Mouse (Mus musculus) kidney, adult 2 months (tissue): ENCODE measurements at regions not wholly inside any gene's neighbourhood (a gene's known extent, or its start where the extent isn't known, plus 50 kb on each side); places are given as distances from the start of the nearest gene placed in this dataset.

Experiments used
- DNase-seq: peaks from one replicate; pipeline ENCODE4 v3.0.0; 2021
- H3K27ac ChIP-seq: fragments of 200-500 bp; 2 replicates; pipeline ENCODE4 v1.5.1; 2012; ENCODE audit warnings: low read depth, low read length, control low read depth, inconsistent platforms; ENCODE audit not compliant: insufficient read depth
- H3K27me3 ChIP-seq: fragments of 200-500 bp; replicated peaks from 2 replicates; pipeline ENCODE4 v1.6.1; 2012; ENCODE audit warnings: mild to moderate bottlenecking, moderate library complexity, low read length, inconsistent platforms; ENCODE audit not compliant: control insufficient read depth, insufficient read depth
- H3K36me3 ChIP-seq: fragments of 200-500 bp; 2 replicates; pipeline ENCODE4 v1.6.1; 2012; ENCODE audit warnings: mild to moderate bottlenecking, moderate library complexity, low read length, inconsistent platforms; ENCODE audit not compliant: control insufficient read depth, insufficient read depth
- H3K4me1 ChIP-seq: fragments of 200-500 bp; 2 replicates; pipeline ENCODE4 v1.6.1; 2011; ENCODE audit warnings: low read length; ENCODE audit not compliant: control insufficient read depth, insufficient read depth
- H3K4me3 ChIP-seq: fragments of 200-500 bp; 2 replicates; pipeline ENCODE4 v1.5.1; 2011; ENCODE audit warnings: mild to moderate bottlenecking, low read depth, low read length, control low read depth; ENCODE audit not compliant: insufficient read depth
- CTCF ChIP-seq: fragments of 200-500 bp; conservative IDR thresholded peaks from 2 replicates; pipeline ENCODE4 v1.5.1; 2011; ENCODE audit warnings: low read depth, mild to moderate bottlenecking, control low read depth, low read length, moderate library complexity, mixed read lengths; ENCODE audit not compliant: insufficient read depth, insufficient read length
- POLR2A ChIP-seq: fragments of 200-500 bp; IDR thresholded peaks from one replicate; pipeline ENCODE4 v1.6.1; 2011; ENCODE audit warnings: low read depth, low read length, control low read depth
- WGBS: fragments of 180-500 bp; shearing (Covaris S2); methylation state at CpG from one replicate; pipeline ENCODE4 v1.1.7; 2018; 5-methylcytosine and 5-hydroxymethylcytosine counted together

- no peaks in the 10 kb centered on the region for H3K4me1 ChIP-seq
- no peak overlapping the region for H3K4me3 ChIP-seq
- no peak overlapping the region for H3K27ac ChIP-seq
- no peaks in the 10 kb centered on the region for H3K36me3 ChIP-seq
- TF ChIP-seq POLR2A (no peak), CTCF (no peak)
- no peak for DNase-seq
- no peaks in the 10 kb centered on the region for H3K27me3 ChIP-seq
- WGBS = 73% methylated on average over 10 of the region's 10 CpGs
Measured at GRCm38 (mm10) chr8:7945966-7946775, 714.9 kb downstream of the Efnb2 start.

DNA sequence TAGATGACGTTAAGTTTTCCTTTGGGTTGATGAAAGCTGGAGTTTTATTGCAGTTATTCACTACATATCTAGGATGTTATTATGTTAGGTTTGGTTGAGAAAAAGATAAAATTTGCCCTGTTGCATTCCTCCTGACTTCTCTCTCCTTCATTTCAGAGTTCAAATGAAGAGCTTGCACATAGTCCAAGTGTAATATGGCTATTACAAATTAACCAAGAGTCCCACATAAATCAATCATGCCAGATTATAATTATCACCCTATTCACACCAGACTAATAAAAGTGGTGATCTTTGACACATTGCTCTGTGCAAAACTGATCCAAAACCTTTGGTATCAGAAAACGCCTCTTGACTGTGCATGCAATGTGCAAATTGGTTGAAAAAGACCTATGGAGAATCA, 724.4 kb downstream of the Efnb2 start:
- no peak for DNase-seq
- H3K4me3 ChIP-seq = no peak overlapping the region
- no peaks in the 10 kb centered on the region for H3K4me1 ChIP-seq
- H3K27me3 ChIP-seq = no peaks in the 10 kb centered on the region
- H3K36me3 ChIP-seq = no peaks in the 10 kb centered on the region
- H3K27ac ChIP-seq = no peak overlapping the region
- WGBS = 83% methylated on average over 2 of the region's 2 CpGs
- TF ChIP-seq CTCF (no peak), POLR2A (no peak)

DNA sequence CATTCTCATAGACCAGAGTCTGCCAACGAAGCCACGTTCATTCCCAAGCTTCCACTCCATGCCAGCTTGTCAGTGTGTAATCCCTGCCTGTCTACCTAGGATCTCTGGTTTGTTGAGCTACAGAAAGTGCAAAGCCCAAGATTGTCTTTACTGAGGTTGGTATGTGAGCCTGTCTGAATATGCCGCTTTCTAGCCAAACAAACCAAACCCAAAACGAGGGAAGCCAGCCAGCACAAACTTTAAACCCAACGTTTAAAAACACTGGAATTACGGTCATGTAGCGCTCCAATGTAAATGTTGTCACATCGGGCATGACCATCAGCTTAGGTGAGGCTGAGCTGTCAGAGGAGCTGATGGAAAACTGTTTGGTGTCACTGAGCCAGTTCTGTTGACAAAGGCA, 741.6 kb downstream of the Efnb2 start:
- Histone ChIP-seq H3K36me3 (no peaks in the 10 kb centered on the region), H3K27ac (no peak overlapping the region), H3K4me1 (no peaks in the 10 kb centered on the region), H3K4me3 (no peak overlapping the region), H3K27me3 (no peaks in the 10 kb centered on the region)
- DNase-seq = no peak
- WGBS = 70% methylated on average over 8 of the region's 8 CpGs
- TF ChIP-seq POLR2A (no peak), CTCF (no peak)

DNA sequence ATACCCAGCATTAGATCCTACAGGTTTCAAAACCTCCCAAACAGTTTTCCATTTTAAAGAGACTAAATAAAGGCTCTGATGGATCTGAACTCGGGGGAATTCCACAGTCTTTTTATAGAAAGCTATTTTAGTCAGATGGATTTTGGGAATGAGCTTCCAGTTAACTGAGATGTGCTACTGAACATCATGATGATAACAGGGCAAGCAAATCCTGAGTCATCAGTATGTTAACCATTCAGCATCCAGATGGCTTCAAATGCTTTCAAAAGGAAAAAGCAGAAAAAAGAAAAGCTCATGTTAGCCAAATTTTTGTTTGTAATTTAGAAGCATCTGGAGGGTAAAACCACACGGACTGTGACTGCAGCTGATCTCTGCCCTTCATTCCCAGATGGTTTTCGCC, 766.7 kb downstream of the Efnb2 start:
- no peaks in the 10 kb centered on the region for H3K27me3 ChIP-seq
- H3K36me3 ChIP-seq = no peaks in the 10 kb centered on the region
- H3K4me1 ChIP-seq = no peaks in the 10 kb centered on the region
- no peak overlapping the region for H3K4me3 ChIP-seq
- no peak overlapping the region for H3K27ac ChIP-seq
- TF ChIP-seq CTCF (no peak), POLR2A (no peak)
- WGBS = 71% methylated on average over 3 of the region's 3 CpGs
- DNase-seq = no peak

DNA sequence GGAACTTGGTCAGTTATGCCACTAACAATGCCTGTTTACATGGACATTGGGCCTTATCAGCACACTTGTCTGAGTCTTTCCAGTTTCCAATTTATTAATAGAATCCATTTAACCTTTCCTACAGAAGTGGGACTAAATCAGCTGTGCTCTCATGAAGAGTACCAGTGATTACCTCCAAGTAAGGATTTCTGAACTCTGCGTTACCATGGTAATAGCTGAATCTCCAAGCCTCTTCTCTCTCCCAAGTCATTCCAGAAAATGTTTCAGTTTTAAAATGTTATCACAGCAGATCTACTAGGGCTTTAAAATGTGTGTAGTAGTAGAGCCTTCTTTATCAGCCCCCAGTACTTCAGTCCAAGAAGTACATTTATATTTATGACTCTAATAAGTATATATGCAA, 807.9 kb downstream of the Efnb2 start:
- no peak for DNase-seq
- WGBS = 97% methylated on average over 1 of the region's 1 CpGs
- no peaks in the 10 kb centered on the region for H3K36me3 ChIP-seq
- no peaks in the 10 kb centered on the region for H3K4me1 ChIP-seq
- no peak for TF ChIP-seq CTCF
- TF ChIP-seq POLR2A = no peak
- H3K27ac ChIP-seq = no peak overlapping the region
- H3K4me3 ChIP-seq = no peak overlapping the region
- no peaks in the 10 kb centered on the region for H3K27me3 ChIP-seq

- Histone ChIP-seq H3K4me3 (no peak overlapping the region), H3K27ac (no peak overlapping the region), H3K36me3 (no peaks in the 10 kb centered on the region), H3K4me1 (no peaks in the 10 kb centered on the region), H3K27me3 (no peaks in the 10 kb centered on the region)
- DNase-seq = no peak
- TF ChIP-seq CTCF (no peak), POLR2A (no peak)
Measured at GRCm38 (mm10) chr8:7850573-7850972, 810.5 kb downstream of the Efnb2 start.

- H3K4me3 ChIP-seq = no peak overlapping the region
- TF ChIP-seq POLR2A (no peak), CTCF (no peak)
- no peaks in the 10 kb centered on the region for H3K4me1 ChIP-seq
- no peak for DNase-seq
- no peak overlapping the region for H3K27ac ChIP-seq
- 72% methylated on average over 5 of the region's 5 CpGs for WGBS
- H3K36me3 ChIP-seq = no peaks in the 10 kb centered on the region
- no peaks in the 10 kb centered on the region for H3K27me3 ChIP-seq
Measured at GRCm38 (mm10) chr8:7831948-7832347, 829.1 kb downstream of the Efnb2 start.
